Mouse (Mus musculus) B cell, adult 2 months (primary cell): ENCODE data around the gene Cers6.

ENCODE experiments used
- DNase-seq, 2 experiments: peaks; one replicate each; pipeline ENCODE4 v3.0.0; 2022

Gene Cers6

DNA sequence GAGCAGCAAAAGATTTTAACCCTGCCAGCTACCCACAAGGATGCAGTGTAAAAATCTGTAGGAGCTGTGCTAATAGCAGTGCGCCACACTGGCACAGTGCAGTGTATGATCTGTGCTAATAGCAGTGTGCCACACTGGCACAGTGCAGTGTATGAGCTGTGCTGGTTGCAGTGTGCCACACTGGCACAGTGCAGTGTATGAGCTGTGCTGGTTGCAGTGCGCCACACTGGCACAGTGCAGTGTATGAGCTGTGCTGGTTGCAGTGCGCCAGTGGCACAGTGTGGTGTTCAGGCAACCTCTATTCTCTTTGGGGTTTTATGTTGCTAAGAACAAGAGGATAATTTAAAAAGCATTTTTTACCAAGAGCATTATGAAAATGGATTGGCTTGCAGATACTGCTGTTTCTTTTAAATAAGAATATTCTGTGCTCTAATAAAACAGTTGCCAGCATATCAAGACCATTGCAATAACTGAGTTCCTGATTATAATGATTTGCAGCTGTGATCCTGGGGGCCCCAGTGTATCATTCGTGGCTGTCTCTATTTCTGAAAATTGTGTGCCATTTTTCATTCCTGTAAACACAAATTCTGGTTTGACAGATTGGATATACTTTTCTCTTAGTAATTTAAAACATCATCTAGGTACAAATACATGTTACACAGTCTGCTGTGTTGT, 159.5 kb downstream of the Cers6 start:
- no peak for DNase-seq

DNA sequence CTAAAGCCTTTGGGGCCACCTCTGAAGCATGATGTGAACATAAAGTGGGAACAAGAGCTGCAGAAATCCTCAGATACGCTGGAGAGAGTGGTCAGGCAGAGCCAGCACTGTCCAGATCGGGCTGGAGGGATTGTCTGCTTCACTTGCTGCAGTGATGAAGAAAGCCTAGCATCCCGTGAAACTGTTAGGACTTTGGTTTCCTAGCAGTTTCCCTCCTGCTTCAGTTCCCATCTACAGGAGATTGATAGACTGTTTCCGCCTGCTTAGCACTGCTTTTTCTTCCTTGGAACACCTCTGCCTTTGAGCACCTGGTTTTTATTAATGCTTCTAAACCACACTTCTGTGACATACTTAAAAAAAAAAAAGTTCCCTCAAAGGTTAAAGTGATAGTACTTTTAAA, 160.3 kb downstream of the Cers6 start:
- no peak for DNase-seq

DNA sequence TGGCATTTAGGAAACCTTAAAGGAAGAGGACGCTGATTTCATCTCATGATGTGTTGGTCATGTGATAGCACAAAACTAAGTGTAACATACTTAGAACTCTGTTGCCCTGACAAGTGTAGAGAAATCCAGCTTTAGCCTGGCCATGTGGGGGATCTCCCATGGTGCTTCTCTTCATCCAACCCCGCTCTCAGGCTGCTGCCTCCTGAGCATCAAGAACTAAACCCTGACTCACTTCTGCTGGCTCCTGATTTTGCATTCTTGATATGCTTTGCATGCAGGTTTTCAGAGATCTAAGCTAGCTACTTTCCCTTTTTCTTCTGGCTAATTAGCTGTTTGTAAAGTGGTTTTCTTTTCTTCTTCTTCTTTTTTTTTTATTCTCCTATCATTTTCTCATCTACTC, 163.6 kb downstream of the Cers6 start:
- no peak for DNase-seq

DNA sequence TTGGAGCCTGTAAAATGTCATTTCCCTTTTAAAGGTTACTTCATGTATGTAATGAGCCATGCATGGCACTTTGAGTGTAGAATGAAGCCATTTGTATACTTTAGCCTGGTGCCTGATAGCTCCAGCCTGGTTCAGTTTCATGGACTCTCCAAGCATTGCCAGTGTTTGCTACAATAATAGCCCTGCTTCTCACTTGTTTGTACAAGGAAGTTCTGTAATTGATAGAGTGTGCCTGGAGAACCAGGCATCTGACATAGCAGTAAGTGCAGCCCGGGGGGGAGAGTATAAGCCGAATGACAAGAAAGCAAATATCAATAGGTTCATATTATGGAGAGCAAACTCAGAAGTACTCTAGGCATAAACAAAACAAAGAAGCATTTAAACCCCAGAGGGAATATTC, 171.3 kb downstream of the Cers6 start:
- no peak for DNase-seq

- DNase-seq = no peak
These were observed 174.2 kb downstream of the Cers6 start for GRCm38 (mm10) chr2:69035457-69035856.

DNA sequence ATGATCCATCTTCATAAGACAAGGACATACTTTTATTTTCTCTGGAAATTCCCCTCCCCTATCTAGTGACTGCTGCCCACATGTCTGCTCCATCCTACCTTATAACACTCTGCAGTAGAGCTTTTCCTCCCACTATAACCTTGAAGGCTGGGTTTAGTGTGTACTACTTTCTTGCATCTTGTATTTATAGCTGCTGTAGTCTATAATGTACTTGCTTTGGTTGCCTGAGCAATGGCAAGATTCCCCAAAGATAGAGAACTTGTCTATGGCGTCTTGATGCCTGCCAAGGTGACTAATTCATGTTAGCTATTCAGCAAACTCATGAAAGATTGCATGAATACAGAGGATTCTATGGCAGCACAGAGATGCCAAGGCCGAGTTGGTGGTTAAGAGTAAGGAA, 176.1 kb downstream of the Cers6 start:
- no peak for DNase-seq

GRCm38 (mm10) chr2:69042327-69043106, 181.3 kb downstream of the Cers6 start:
- no peak for DNase-seq

DNA sequence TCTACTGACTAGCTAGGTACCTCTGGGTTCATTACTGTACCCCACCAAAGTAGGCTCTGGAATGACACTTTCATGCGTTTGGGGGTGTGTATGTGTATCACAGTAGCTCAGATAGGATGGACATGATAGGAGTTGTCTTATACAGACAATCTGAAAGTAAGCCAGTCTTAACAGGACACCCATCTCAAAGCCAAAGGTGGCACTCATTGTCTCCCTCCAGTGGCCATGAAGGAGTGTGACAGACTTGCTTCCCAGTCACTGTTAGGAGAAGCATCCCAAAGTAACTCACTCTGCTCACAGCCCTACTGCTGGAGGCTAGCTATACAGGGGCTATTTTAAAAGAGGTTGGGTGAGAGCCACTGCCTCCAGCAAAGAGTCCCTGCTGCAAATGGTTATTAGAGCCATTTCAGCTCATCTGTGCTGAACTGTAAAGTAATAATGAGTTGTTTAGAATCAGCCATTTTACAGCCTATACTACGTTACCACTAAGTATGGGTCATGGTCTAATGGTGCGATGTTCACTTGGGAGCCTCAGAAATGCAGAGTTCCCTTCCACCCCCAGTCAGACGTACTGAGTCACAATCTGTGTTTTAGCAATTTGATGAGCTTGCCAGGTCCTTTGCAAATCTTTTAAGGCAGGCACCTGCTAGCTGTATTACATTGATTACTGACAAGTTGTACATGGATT, 182.3 kb downstream of the Cers6 start:
- peak; percentile 54 to 56 for DNase-seq

DNA sequence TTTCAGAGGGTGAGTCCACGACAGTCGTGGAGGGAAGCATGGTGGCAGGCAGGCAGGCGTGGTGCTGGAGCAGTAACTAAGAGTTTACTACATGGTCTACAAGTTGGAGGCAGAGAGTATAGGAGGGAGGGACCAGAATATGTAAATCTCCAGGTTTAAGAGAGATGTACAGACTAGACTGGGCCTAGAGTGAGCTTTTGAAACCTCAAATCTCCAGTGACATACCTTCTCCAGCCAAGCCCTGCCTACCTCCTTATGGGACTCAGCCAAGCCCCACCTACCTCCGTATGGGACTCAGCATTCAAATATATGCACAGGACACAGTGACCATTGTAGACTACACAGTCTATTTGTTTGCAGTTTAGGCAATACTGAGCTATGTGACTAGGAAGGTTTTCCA, 184.7 kb downstream of the Cers6 start:
- DNase-seq = no peak

GRCm38 (mm10) chr2:69047297-69047696, 186.1 kb downstream of the Cers6 start:
- DNase-seq = no peak

- no peak for DNase-seq
These were observed 186.6 kb downstream of the Cers6 start for GRCm38 (mm10) chr2:69047805-69048204.

GRCm38 (mm10) chr2:69049179-69049578, 187.9 kb downstream of the Cers6 start:
- no peak for DNase-seq

DNA sequence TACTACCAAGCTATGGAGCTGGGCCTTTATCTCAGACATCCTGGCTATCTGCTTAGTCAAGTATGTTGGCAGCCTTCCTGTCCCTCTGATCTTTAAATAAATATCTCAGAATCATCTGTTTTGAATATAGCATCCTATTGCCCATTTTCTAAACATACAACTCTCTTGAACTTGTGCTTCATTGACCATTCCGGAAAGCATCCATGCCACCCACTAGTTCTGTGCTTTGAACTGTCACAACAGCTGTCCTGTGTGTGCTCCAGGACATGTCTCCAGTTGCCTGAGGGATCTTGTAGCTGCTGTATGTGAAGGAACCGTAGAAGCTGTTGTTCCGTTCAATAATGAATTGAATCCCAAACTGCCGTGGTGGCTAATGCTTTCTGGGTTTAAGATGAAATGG, 188.9 kb downstream of the Cers6 start:
- DNase-seq = no peak

- no peak for DNase-seq
These were observed 190.4 kb downstream of the Cers6 start for GRCm38 (mm10) chr2:69051596-69051995.

GRCm38 (mm10) chr2:69053210-69053858, 192.1 kb downstream of the Cers6 start:
- DNase-seq = no peak

GRCm38 (mm10) chr2:69054279-69054678, 193.0 kb downstream of the Cers6 start:
- no peak for DNase-seq

DNA sequence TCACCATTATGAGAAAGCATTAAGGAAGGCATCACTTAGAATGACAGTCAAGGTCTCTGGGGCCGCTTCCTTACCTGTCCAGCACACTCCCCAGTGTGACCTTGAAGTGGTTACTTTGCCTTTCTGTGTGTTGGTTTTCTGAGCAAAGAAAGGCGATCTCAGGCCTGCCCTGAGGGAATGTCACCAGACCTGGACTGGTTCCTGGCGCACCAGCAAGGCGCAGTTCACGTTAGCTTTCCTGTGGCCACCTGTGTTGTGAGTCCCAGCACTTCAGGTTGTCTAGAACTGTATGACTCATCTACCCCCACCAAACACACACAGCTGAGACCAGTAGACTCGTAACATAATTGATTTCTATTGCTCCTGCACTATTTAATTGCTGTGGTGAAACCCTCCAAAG, 193.9 kb downstream of the Cers6 start:
- DNase-seq = no peak

DNA sequence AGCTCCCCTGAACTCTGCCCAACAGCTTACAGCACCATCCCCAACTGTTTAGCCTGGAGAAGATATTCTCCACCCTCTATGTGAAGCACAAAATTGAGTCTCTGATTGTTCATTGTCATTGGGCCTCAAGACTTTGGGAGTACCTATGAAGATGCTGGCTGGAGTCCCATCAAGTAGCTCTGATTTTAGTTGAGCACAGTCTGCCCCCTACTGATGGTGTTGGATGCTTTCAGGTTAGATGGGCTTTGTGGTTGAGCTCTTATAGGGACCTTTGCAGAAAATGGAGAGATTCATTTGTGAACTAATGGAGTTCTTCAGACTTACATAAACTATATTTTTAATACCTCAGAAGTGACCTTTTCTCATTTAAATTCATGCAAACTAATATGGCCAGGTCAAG, 200.1 kb downstream of the Cers6 start:
- DNase-seq = peak; percentile 4 to 14

DNA sequence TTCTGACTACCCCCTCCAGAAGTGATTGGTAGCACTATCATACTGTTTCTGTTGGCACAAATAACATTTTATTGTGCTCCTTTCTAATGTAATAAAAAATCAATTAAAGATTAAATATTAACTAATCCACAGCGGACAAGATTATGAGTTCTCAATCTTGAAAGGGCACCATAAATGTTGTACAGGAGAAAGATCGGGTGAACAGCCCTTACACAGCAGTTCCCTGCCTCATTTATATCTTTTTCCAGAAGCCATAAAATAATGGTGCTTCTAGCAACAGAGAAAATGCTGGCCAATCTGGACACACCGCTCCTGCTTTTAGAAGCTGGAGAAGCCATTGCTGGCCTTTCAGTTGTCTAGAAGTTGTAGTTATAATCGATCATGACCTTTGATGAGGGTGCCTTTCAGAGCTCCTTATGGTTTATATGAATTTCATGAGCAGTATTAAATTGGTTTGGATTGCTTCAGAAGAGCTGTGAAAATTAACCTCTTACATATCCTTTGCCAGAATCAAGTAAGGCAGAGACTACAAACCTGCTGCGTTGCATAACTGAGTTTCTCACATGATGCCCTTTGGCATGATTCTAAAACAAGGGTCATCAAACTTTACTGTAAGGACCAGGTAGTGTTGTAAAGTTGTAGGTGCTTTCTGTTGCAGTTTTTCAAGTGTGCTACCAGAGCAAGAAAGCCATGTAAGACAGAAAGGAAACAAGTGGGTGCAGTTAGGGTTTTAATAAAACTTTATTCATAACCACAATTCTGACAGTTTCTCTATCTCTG, 200.9 kb downstream of the Cers6 start:
- DNase-seq = no peak

- no peak for DNase-seq
These were observed 203.5 kb downstream of the Cers6 start for GRCm38 (mm10) chr2:69064759-69065158.

DNA sequence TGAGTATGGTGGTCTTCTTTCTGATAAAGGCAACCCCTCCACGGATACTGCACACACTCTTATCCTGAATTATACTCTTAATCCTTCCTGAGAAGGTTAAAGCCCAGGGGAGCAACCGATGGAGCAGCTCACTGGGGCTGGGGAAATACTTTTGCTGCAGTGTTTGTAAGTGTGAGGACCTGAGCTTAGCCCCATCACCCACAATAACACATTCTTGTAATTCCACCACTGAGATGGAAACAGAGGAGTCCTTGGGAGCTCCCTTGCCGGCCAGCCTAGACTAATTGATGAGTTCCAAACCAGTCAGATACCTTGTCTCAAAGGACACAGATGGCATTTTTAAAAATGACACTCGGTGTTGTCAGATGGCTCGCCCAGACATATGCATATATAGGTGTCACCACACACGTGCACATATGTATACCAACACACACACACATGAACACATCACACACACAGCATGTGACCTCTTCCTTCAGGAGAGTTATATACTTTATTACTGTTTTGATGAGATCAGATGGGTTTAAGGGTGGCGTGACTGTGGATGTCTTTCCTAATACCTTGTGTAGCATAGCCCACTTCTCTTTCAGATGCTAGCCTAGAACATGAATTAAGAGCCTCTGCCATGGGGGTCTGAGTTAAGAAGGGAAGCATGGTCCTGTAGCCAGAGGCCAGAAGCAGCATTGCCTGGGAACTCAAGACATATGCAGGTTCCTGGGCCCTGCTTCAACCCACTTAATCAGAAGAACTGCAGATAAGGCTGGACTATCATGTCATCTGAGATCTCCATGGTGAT, 210.4 kb downstream of the Cers6 start:
- DNase-seq = no peak

GRCm38 (mm10) chr2:69077189-69077588, 215.9 kb downstream of the Cers6 start:
- DNase-seq = no peak
